Comparison of ENCODE assay signal across 18 mouse cellular contexts in genomic region chr12:3894525-3894924, GRCm38 (mm10).
DNase-seq lines count a peak whose midpoint lies in the region; ATAC-seq and TF ChIP-seq lines count a peak whose summit lies in the region.
"Had no signal": no experiment of that assay in that cellular context is flagged by ENCODE, and none has a peak within 500 bp of the region (broad histone marks: within the 10 kb centered on the region; RNA-seq: fewer than 3 reads in every experiment).

No protein-coding gene starts in this region.

- 81% methylated on average over 7 of the region's 7 CpGs for WGBS in hindbrain, embryonic 10.5 days
- 61% methylated on average over 7 of the region's 7 CpGs for WGBS in hindbrain, embryonic 14.5 days
- WGBS in midbrain, embryonic 14.5 days: 71% methylated on average over 7 of the region's 7 CpGs
- 59% methylated on average over 7 of the region's 7 CpGs for whole genome bisulfite sequencing in midbrain, postnatal 0 days
- WGBS in limb, embryonic 12.5 days: 85% methylated on average over 7 of the region's 7 CpGs

- no peak for DNase-seq in hindbrain, embryonic 10.5 days (ENCODE audit: low spot score)
- no peak for DNase-seq in hindbrain, embryonic 14.5 days (ENCODE audit: low spot score)
- no peak for DNase-seq in midbrain, embryonic 14.5 days
- DNase-seq in midbrain, postnatal 0 days (ENCODE audit: low spot score): no peak
- no peak for DNase-seq in gastrocnemius, adult 2 months
- no peak for DNase-seq in kidney, postnatal 4 days
- DNase-seq: adrenal gland, postnatal 25 days; cerebellum, adult 8-10 months; kidney, adult 11 months; kidney, postnatal 10 days; liver, embryonic 13.5 days; lung, postnatal 10 days; right cerebral cortex, adult 18-20 months; thymus, adult 18-20 months had no signal

- H3K36me3 ChIP-seq in hindbrain, embryonic 10.5 days: peaks cover 56% of the 10 kb centered on the region
- peaks cover 45% of the 10 kb centered on the region for H3K36me3 ChIP-seq in hindbrain, embryonic 14.5 days (replicated peaks; ENCODE audit: control insufficient read depth, insufficient read depth)
- H3K36me3 ChIP-seq in midbrain, embryonic 14.5 days (ENCODE audit: control insufficient read depth, insufficient read depth, low read length): peaks cover 50% of the 10 kb centered on the region
- H3K36me3 ChIP-seq in midbrain, postnatal 0 days (ENCODE audit: insufficient read depth, low read length): peaks cover 35% of the 10 kb centered on the region
- H3K36me3 ChIP-seq in limb, embryonic 12.5 days: peaks cover 57% of the 10 kb centered on the region

- no peak overlapping the region for H3K4me3 ChIP-seq in hindbrain, embryonic 10.5 days
- H3K4me3 ChIP-seq in hindbrain, embryonic 14.5 days (replicated peaks; ENCODE audit: low read length): no peak overlapping the region
- H3K4me3 ChIP-seq in midbrain, embryonic 14.5 days (replicated peaks; ENCODE audit: low read depth, low read length): no peak overlapping the region
- no peak overlapping the region for H3K4me3 ChIP-seq in midbrain, postnatal 0 days (ENCODE audit: low read depth, low read length)
- H3K4me3 ChIP-seq in limb, embryonic 12.5 days (replicated peaks): no peak overlapping the region
- H3K4me3 ChIP-seq in gastrocnemius, adult 2 months: no peak overlapping the region
- H3K4me3 ChIP-seq: embryonic facial prominence, embryonic 15.5 days; forebrain, embryonic 10.5 days; hindbrain, embryonic 15.5 days; liver, embryonic 13.5 days had no signal

- peaks cover 53% of the 10 kb centered on the region for H3K4me1 ChIP-seq in hindbrain, embryonic 10.5 days (replicated peaks)
- H3K4me1 ChIP-seq in hindbrain, embryonic 14.5 days (replicated peaks; ENCODE audit: control insufficient read depth, insufficient read depth, low read length): peaks cover 40% of the 10 kb centered on the region
- H3K4me1 ChIP-seq in midbrain, embryonic 14.5 days (ENCODE audit: control insufficient read depth, insufficient read depth, low read length): peaks cover 42% of the 10 kb centered on the region
- H3K4me1 ChIP-seq in midbrain, postnatal 0 days (ENCODE audit: insufficient read depth, low read length): peaks cover 16% of the 10 kb centered on the region; the same call in 1 of the 2 replicates
- peaks cover 37% of the 10 kb centered on the region for H3K4me1 ChIP-seq in limb, embryonic 12.5 days (replicated peaks)

- peaks cover under 1% of the 10 kb centered on the region; the same call in 1 of the 2 replicates for H3K27me3 ChIP-seq in hindbrain, embryonic 10.5 days (ENCODE audit: insufficient read depth, poor library complexity, severe bottlenecking)
- no peaks in the 10 kb centered on the region for H3K27me3 ChIP-seq in hindbrain, embryonic 14.5 days (ENCODE audit: control insufficient read depth, insufficient read depth, low read length)
- H3K27me3 ChIP-seq in midbrain, embryonic 14.5 days (ENCODE audit: control insufficient read depth, insufficient read depth, low read length): no peaks in the 10 kb centered on the region
- H3K27me3 ChIP-seq in midbrain, postnatal 0 days (ENCODE audit: insufficient read depth, low read length): no peaks in the 10 kb centered on the region
- no peaks in the 10 kb centered on the region for H3K27me3 ChIP-seq in limb, embryonic 12.5 days
- H3K27me3 ChIP-seq: embryonic facial prominence, embryonic 15.5 days; hindbrain, embryonic 15.5 days; liver, embryonic 13.5 days had no signal

- no peak for TF ChIP-seq CTCF in midbrain, postnatal 0 days (IDR thresholded peaks at IDR 0.05)
- no peak for TF ChIP-seq CTCF in gastrocnemius, adult 2 months (IDR thresholded peaks at IDR 0.05)

- no peaks in the 10 kb centered on the region for H3K9me3 ChIP-seq in hindbrain, embryonic 10.5 days
- H3K9me3 ChIP-seq in hindbrain, embryonic 14.5 days (ENCODE audit: control insufficient read depth, low read length): no peaks in the 10 kb centered on the region
- H3K9me3 ChIP-seq in midbrain, embryonic 14.5 days (ENCODE audit: control insufficient read depth, low read length): no peaks in the 10 kb centered on the region
- no peaks in the 10 kb centered on the region for H3K9me3 ChIP-seq in midbrain, postnatal 0 days (ENCODE audit: low read length)
- no peaks in the 10 kb centered on the region for H3K9me3 ChIP-seq in limb, embryonic 12.5 days
- H3K9me3 ChIP-seq: embryonic facial prominence, embryonic 15.5 days; forebrain, embryonic 10.5 days; hindbrain, embryonic 15.5 days; liver, embryonic 13.5 days had no signal

- H3K4me2 ChIP-seq in hindbrain, embryonic 14.5 days (replicated peaks): no peak overlapping the region
- no peak overlapping the region for H3K4me2 ChIP-seq in midbrain, embryonic 14.5 days (ENCODE audit: low read length)
- H3K4me2 ChIP-seq in midbrain, postnatal 0 days (ENCODE audit: low read depth, low read length, poor library complexity, severe bottlenecking): no peak overlapping the region
- H3K4me2 ChIP-seq in limb, embryonic 12.5 days: peak overlapping the region; percentile 82
- H3K4me2 ChIP-seq: embryonic facial prominence, embryonic 15.5 days; hindbrain, embryonic 15.5 days; liver, embryonic 13.5 days had no signal

- peak overlapping the region; percentile 16; the same call in 1 of the 2 replicates for H3K27ac ChIP-seq in hindbrain, embryonic 10.5 days
- H3K27ac ChIP-seq in hindbrain, embryonic 14.5 days: no peak overlapping the region
- H3K27ac ChIP-seq in midbrain, embryonic 14.5 days (replicated peaks; ENCODE audit: low read depth, low read length): peak overlapping the region; percentile 26; the same call in 1 of the 2 replicates
- no peak overlapping the region for H3K27ac ChIP-seq in midbrain, postnatal 0 days (ENCODE audit: low read depth, low read length)
- 0 out of 2 replicates have a peak overlapping the region, but pooled peaks have one; percentile 8 for H3K27ac ChIP-seq in limb, embryonic 12.5 days
- no peak overlapping the region for H3K27ac ChIP-seq in gastrocnemius, adult 2 months
- H3K27ac ChIP-seq: embryonic facial prominence, embryonic 15.5 days; forebrain, embryonic 10.5 days; hindbrain, embryonic 15.5 days; liver, embryonic 13.5 days had no signal

- no peak overlapping the region for H3K9ac ChIP-seq in hindbrain, embryonic 14.5 days
- no peak overlapping the region; the same call in 1 of the 2 replicates for H3K9ac ChIP-seq in midbrain, embryonic 14.5 days (replicated peaks; ENCODE audit: low read length)
- H3K9ac ChIP-seq in midbrain, postnatal 0 days (replicated peaks; ENCODE audit: low read length, poor library complexity, severe bottlenecking): no peak overlapping the region
- H3K9ac ChIP-seq in limb, embryonic 12.5 days (replicated peaks): no peak overlapping the region
- H3K9ac ChIP-seq: embryonic facial prominence, embryonic 15.5 days; hindbrain, embryonic 15.5 days; liver, embryonic 13.5 days had no signal

- intact Hi-C loops in gastrocnemius, adult 2 months (cut with DNase I): no loop called here

- no peak for ATAC-seq in hindbrain, embryonic 14.5 days (ENCODE audit: low FRiP score)
- no peak for ATAC-seq in midbrain, embryonic 14.5 days (ENCODE audit: low FRiP score, low TSS enrichment)
- no peak for ATAC-seq in midbrain, postnatal 0 days (ENCODE audit: low FRiP score)
- ATAC-seq in limb, embryonic 12.5 days (ENCODE audit: insufficient number of reproducible peaks, insufficient read depth, low FRiP score, low TSS enrichment, low read depth): no peak

Comparison
In these comparisons a context has a peak if more than half of its experiments do, and no peak if none do; other contexts are left out.
1. H3K27ac ChIP-seq: peak in hindbrain, embryonic 10.5 days (single experiment), midbrain, embryonic 14.5 days (single experiment) and limb, embryonic 12.5 days (single experiment); none in hindbrain, embryonic 14.5 days (single experiment), midbrain, postnatal 0 days (single experiment) and gastrocnemius, adult 2 months (single experiment).